Mouse (Mus musculus) embryonic facial prominence, embryonic 11.5 days (tissue): ENCODE data around the gene Gm10376. TPM values are rescaled to one million over a fixed set of nuclear protein-coding genes. Genes with fewer than 3 reads are reported as not detected.
"Not testable (repeated sequence)": the region's sequence is repeated elsewhere in the genome, so short reads cannot be mapped to it uniquely, and the experiment has no call there.

ENCODE experiments used
- ATAC-seq: fragments of 200-750 bp; cut with Nextera tagmentation; replicated peaks from 2 replicates; pipeline ENCODE4 v1.8.0; 2017; ENCODE audit warnings: low read depth; ENCODE audit not compliant: insufficient number of reproducible peaks, low FRiP score, low TSS enrichment
- DNase-seq: peaks from one replicate; pipeline ENCODE4 v3.0.0-alpha.2; 2015; ENCODE audit warnings: low spot score
- H3K27ac ChIP-seq: fragments of 300-500 bp; sonication (generic); replicated peaks from 2 replicates; pipeline ENCODE4 v1.5.1; 2014; ENCODE audit warnings: mild to moderate bottlenecking, low read depth, low read length, control low read depth
- H3K27me3 ChIP-seq: fragments of 300-500 bp; sonication (generic); 2 replicates; pipeline ENCODE4 v1.6.1; 2014; ENCODE audit warnings: mild to moderate bottlenecking, low read length, moderate library complexity, mixed read lengths; ENCODE audit not compliant: control insufficient read depth, insufficient read depth
- H3K36me3 ChIP-seq: fragments of 300-500 bp; sonication (generic); replicated peaks from 2 replicates; pipeline ENCODE4 v1.6.1; 2014; ENCODE audit warnings: low read depth, mild to moderate bottlenecking, low read length, moderate library complexity, mixed read lengths; ENCODE audit not compliant: control insufficient read depth, insufficient read depth
- H3K4me1 ChIP-seq: fragments of 300-500 bp; sonication (generic); 2 replicates; pipeline ENCODE4 v1.6.1; 2014; ENCODE audit warnings: low read length, mixed read lengths; ENCODE audit not compliant: control insufficient read depth, insufficient read depth
- H3K4me2 ChIP-seq: fragments of 300-500 bp; sonication (generic); 2 replicates; pipeline ENCODE4 v1.6.1; 2014; ENCODE audit warnings: low read depth, mild to moderate bottlenecking, control low read depth, low read length, moderate library complexity
- H3K4me3 ChIP-seq: fragments of 300-500 bp; sonication (generic); 2 replicates; pipeline ENCODE4 v1.5.1; 2014; ENCODE audit warnings: low read depth, low read length, control low read depth
- H3K9ac ChIP-seq: fragments of 300-500 bp; sonication (generic); replicated peaks from 2 replicates; pipeline ENCODE4 v1.6.1; 2014; ENCODE audit warnings: mild to moderate bottlenecking, control low read depth, low read length
- H3K9me3 ChIP-seq: fragments of 300-500 bp; sonication (generic); replicated peaks from 2 replicates; pipeline ENCODE4 v1.6.1; 2016; ENCODE audit warnings: mild to moderate bottlenecking, low read length, inconsistent platforms, mixed read lengths; ENCODE audit not compliant: control insufficient read depth
- WGBS: fragments of 180-500 bp; shearing (Covaris S2); extraction: QIAGEN DNeasy Blood & Tissue Kit; methylation state at CpG from one replicate; pipeline ENCODE4 v1.1.7; 2014; 5-methylcytosine and 5-hydroxymethylcytosine counted together
- polyA plus RNA-seq: library from polyadenylated mRNA; unstranded; fragments of >200 nt; fragmentation: Nextera tagmentation; extraction: Ambion mirVana; gene quantifications from 2 replicates; pipeline ENCODE4 v1.2.1, GENCODE M21; 2014

Gm10376 gene
- not detected in 2 replicates for polyA plus RNA-seq

DNA sequence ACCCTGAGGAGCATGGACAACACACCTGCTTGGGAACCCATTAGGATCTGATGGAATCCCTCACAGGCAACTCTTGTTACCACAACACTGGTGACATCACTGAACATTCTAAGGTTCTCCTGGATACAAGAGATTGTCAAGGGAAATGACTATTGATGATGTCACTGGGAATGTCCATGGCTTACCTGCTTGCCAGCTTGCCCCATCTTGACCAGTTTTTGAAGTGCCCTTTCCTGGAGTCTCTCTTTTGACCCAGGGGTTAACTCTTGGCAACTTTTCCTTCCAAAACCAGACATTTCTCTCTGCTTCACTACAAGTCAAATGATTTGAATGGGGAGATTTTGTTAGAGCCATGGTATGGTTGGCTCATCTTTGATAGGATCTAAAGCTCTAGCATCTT is at the start of gene Gm10376:
Gm10376 (minus strand) TSS at position 101 of the 400 bp plus-strand sequence.
- H3K4me2 ChIP-seq, H3K9me3 ChIP-seq, H3K36me3 ChIP-seq, H3K27me3 ChIP-seq, H3K4me1 ChIP-seq, H3K27ac ChIP-seq, ATAC-seq, H3K9ac ChIP-seq, H3K4me3 ChIP-seq, DNase-seq: not testable (repeated sequence)

DNA sequence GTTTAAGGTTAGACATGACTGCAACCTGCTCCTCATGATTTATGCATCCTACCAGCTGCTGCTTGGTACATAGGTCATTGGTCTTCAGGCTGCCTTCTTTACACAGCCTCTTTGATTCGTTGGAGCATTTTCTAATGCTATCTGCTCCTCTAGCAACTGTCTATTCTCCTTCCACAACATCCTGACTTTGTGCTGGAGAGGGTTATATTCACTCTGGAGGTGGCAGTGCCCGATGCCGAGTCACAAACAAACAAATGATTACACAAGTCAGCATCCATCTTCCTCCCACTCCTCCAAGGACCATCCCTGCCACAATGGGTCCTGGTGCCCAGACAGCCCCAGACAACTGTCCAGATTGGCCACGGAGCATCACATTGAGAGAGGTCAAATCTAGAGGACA is 44.8 kb upstream of the Gm10376 start:
- H3K4me1 ChIP-seq, ATAC-seq, H3K9ac ChIP-seq, DNase-seq, H3K27ac ChIP-seq, H3K27me3 ChIP-seq, H3K36me3 ChIP-seq, H3K4me2 ChIP-seq, H3K4me3 ChIP-seq, H3K9me3 ChIP-seq: not testable (repeated sequence)
- 63% methylated on average over 4 of the region's 4 CpGs for WGBS

DNA sequence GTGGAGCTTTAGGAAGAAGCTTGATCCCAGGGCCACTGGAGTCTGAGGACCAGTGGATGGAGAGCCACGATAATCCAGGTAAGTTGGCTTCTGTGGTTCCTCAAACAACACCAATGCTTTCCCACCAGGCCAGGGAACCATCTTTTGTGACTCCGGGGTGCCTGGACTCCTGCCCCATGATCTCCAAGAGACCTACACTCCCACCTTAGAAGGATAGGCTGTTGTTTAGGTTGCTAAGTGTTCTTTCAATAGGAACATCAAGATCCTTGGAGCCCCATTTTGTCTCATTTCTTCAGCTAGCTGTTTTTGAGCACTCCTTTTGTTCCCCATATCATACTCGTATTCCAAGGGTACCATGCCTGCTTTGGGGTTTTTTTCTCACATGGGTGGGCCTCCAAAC is 42.6 kb upstream of the Gm10376 start:
- H3K27ac ChIP-seq, H3K4me1 ChIP-seq, H3K36me3 ChIP-seq, ATAC-seq, H3K9me3 ChIP-seq, H3K27me3 ChIP-seq, DNase-seq, H3K4me2 ChIP-seq, H3K9ac ChIP-seq, H3K4me3 ChIP-seq: not testable (repeated sequence)
- WGBS, result 79% methylated on average over 3 of the region's 3 CpGs

DNA sequence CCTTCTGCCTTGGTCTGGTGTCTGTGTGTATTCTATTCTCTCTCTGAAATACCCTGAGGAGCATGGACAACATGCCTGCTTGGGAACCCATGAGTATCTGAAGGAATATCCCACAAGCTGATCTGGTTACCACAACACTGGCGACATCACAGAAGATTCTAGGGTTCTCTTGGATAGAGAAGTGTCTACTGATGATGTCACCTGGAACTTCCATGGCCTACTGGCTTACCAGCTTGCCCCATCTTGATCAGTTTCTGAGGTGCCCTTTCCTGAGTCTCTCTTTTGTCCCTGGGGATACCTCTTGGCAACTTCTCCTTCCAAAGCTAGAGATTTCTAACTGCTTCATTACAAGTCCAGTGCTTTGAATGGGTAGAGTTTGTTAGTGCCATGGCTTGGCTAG is 21.9 kb downstream of the Gm10376 start, which contains the start of gene Gm8082:
Gm8082 (minus strand) TSS at position 101 of the 400 bp plus-strand sequence.
- not testable (repeated sequence) for DNase-seq, H3K36me3 ChIP-seq, ATAC-seq, H3K4me3 ChIP-seq, H3K27me3 ChIP-seq, H3K9ac ChIP-seq, H3K4me2 ChIP-seq, H3K9me3 ChIP-seq, H3K4me1 ChIP-seq, H3K27ac ChIP-seq
- no CpG with 5 or more reads among the region's 1 CpGs for WGBS

Other genes starting within 250 kb of the Gm10376 start
- not detected in 2 replicates for gene Gm3015, start 246.8 kb downstream of the Gm10376 start, polyA plus RNA-seq
- gene Gm10377, start 217.6 kb downstream of the Gm10376 start, polyA plus RNA-seq, result not detected in 2 replicates
- not detected in 2 replicates for gene Gm21977, start 162.2 kb downstream of the Gm10376 start, polyA plus RNA-seq
- not detected in 2 replicates for gene Gm8082, start 22.0 kb downstream of the Gm10376 start, polyA plus RNA-seq
- gene Gm8094, start 61.0 kb upstream of the Gm10376 start, polyA plus RNA-seq, result not detected in 2 replicates
- gene Gm8104, start 85.0 kb upstream of the Gm10376 start, polyA plus RNA-seq, result not detected in 2 replicates
- not detected in 2 replicates for gene Gm7233, start 164.2 kb upstream of the Gm10376 start, polyA plus RNA-seq
- gene Gm8122, start 219.7 kb upstream of the Gm10376 start, polyA plus RNA-seq, result not detected in 2 replicates
- gene Gm8126, start 243.0 kb upstream of the Gm10376 start, polyA plus RNA-seq, result not detected in 2 replicates